Mouse (Mus musculus) brown adipose tissue, adult 24 weeks (tissue): ENCODE measurements around the gene Hps1. TPM values are rescaled to one million over a fixed set of nuclear protein-coding genes. Genes with fewer than 3 reads are reported as not detected.

Experiments used
- H3K27ac ChIP-seq: fragments of 200-500 bp; replicated peaks from 2 replicates; pipeline ENCODE4 v1.5.1; 2012; ENCODE audit warnings: low read depth, mild to moderate bottlenecking, low read length
- H3K4me1 ChIP-seq: fragments of 200-500 bp; 2 replicates; pipeline ENCODE4 v1.6.1; 2012; ENCODE audit warnings: low read length, mixed read lengths; ENCODE audit not compliant: control insufficient read depth, insufficient read depth, insufficient read length
- H3K4me3 ChIP-seq: fragments of 200-500 bp; 2 replicates; pipeline ENCODE4 v1.5.1; 2012; ENCODE audit warnings: low read depth, mild to moderate bottlenecking, low read length, moderate library complexity; ENCODE audit not compliant: insufficient read depth
- polyA plus RNA-seq: library from polyadenylated mRNA; stranded (reverse); fragments of >200 nt; gene quantifications from 2 replicates; pipeline ENCODE4 v1.2.4, GENCODE M21; 2012; ENCODE audit not compliant: missing spikeins, insufficient read depth, insufficient read length

Gene Hps1
- polyA plus RNA-seq, 1 experiment = 4.8 TPM

- Histone ChIP-seq H3K4me3 (no peak overlapping the region), H3K4me1 (no peaks in the 10 kb centered on the region; the same call in 1 of the 2 replicates), H3K27ac (no peak overlapping the region)
Observed at GRCm38 (mm10) chr19:42716507-42716906, 63.3 kb downstream of the Hps1 start.

- no peak overlapping the region for H3K4me3 ChIP-seq
- H3K27ac ChIP-seq = no peak overlapping the region
- H3K4me1 ChIP-seq = no peaks in the 10 kb centered on the region; the same call in 1 of the 2 replicates
Observed at GRCm38 (mm10) chr19:42713770-42714169, 66.0 kb downstream of the Hps1 start.

Other genes starting within 250 kb of the Hps1 start
- gene Loxl4, start 167.2 kb downstream of the Hps1 start, polyA plus RNA-seq = 0.28 TPM in 1 of 2 replicates, not detected in the other
- 1.1 and 2.1 TPM in 2 replicates for gene Pyroxd2, start 27.2 kb downstream of the Hps1 start, polyA plus RNA-seq